Mouse (Mus musculus) cerebellum, adult 2 months (tissue): Measurements from ENCODE around the gene Rpl4.

Experiments
- CTCF ChIP-seq: fragments of 200-500 bp; IDR thresholded peaks from 2 replicates; pipeline ENCODE4 v1.5.1; 2011; ENCODE audit warnings: low read depth, mild to moderate bottlenecking, control low read depth, low read length, moderate library complexity, borderline replicate concordance; ENCODE audit not compliant: insufficient read depth
- POLR2A ChIP-seq: fragments of 200-500 bp; IDR thresholded peaks from 2 replicates; pipeline ENCODE4 v1.6.1; 2011; ENCODE audit warnings: low read length, control low read depth, borderline replicate concordance; ENCODE audit not compliant: insufficient read depth

DNA sequence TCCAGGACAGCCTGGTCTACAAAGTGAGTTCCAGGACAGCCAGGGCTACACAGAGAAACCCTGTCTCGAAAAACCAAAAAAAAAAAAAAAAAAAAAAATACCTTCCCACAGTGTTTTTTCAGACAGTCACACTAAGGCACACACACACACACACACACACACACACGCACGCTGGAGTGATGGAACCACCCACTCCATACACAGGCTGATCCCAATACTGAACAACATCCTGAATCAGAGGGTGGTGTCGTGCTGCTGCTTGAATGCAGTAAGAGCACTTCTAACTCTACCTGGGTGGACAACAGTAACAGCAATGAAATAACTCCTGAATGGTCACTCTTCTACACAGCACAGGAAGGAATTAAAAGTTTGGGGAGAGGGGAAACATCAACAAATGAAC is 48.3 kb downstream of the Rpl4 start:
- no peak for TF ChIP-seq CTCF
- TF ChIP-seq POLR2A = no peak
